Mouse (Mus musculus) left cerebral cortex, adult 8-10 months (tissue): ENCODE results near the gene Pram1. TPM values are rescaled to one million over a fixed set of nuclear protein-coding genes. Genes with fewer than 3 reads are reported as not detected.
"Not testable (repeated sequence)": the region's sequence is repeated elsewhere in the genome, so short reads cannot be mapped to it uniquely, and the experiment has no call there.

ENCODE experiments used
- DNase-seq, 2 experiments: peaks; one replicate each; pipeline ENCODE4 v3.0.0; 2022; ENCODE audit warnings: low spot score in 2 of 2
- total RNA-seq, 4 experiments: library from RNA; stranded (reverse); gene quantifications; 2 replicates each; pipeline ENCODE4 v1.2.4; 2022

Gene Pram1
- under 1 TPM in 1 of 4 experiments, not detected in 3; 0.37 TPM for total RNA-seq

DNA sequence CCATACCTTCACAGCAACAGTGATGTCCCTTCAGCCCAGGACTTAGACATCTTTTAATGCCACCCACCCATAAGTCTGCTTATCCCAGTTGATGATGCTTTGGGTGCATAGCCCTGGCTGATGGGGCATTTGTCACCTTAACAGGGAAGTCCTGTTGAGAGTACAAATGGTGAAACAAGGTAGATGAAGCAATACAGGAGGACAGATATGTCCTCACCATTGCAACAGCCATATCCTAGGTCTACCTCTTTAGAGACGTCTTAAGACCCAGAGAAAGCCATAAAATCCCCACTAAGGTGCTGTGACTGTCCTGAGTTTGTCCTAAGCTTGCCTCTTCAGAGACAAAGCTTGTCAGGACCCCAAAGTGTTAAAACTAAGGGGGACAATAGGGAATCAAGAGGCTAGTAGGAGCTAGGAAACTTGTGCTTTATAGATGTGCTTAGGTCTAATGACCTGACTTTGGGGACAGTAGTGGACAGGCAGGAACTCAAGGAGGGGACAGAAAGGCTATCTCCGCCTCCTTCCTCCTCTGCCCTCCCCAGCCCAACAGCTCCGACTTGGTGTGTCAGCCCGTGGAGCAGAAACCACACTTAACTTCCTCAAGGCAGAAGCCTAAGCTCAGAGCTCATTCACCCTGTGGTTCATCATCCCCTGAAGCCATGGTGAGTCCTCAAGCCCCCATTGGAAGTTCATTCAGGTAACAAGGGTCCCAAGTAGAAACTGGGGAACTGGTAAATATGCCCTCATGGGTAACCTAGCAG lies at the start of gene Pram1:
Gene Pram1 (plus strand): TSS at position 541 of the 761 bp plus-strand sequence.
- no peak for DNase-seq

DNA sequence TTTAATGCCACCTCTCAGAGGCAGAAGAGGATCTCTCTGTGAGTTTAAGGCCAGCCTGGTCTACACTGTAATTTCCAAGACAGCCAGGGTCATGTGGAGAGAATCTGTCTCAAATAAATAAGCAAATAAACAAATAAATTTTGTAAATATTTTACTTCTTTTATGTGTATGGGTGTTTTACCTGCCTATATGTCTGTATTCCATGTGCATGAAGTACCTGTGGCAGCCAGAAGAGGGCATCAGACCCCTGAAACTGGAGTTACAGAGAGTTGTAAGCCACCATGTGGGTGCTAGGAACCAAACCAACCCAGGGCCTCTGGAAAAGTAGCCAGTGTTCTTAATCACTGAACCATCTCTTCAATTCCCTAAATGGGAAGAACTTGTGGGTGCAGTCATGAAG lies 40.6 kb upstream of the Pram1 start:
- no peak for DNase-seq

DNA sequence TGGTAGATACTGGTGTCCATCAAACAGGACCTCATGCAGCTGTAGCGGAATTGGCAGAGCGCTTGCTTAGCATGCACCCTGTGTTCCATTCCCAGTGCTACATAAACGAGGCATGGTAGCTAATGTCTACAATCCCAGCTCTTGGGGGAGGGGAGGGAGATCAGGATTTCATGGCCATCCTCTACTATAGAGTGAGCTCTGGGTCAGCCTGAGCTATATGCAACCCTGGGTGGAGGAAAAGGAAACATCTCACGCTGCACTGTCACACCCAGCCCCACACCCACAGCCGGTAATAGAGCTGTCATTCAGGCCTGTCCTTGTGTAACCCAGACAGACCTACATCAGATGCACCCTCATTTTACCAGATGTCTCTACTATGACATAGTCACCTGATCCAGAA lies 39.4 kb upstream of the Pram1 start:
- DNase-seq = no peak

DNA sequence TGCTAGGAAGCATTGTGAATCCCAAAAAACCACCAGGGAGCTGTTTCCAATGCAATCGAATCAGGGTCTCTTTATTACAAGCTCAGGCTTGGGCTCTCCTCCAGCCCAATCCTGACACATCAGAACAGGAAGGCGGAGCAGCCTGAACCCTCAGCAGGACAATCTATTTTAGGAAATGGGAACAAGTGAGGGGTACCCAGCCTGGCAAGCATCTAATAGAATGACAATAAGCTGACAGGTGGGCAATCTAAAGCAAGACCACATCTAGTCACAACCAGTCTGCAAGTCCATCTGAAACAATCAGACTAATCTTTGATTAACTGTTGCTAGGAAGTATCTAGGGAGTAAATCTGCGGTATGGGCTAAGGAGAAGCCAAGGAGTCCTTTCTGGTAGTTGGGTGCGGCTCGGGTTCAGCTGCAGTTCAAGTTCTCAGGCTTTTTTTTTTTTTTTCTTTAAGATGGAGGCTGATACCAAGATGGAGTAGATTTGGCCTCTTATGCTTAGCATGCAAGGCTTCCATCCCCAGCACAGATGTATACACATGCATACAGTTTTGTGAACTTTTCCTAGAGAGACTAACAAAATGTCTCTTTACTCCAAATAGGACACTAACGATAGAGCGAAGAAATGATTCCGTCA lies 37.9 kb upstream of the Pram1 start:
- no peak for DNase-seq

DNA sequence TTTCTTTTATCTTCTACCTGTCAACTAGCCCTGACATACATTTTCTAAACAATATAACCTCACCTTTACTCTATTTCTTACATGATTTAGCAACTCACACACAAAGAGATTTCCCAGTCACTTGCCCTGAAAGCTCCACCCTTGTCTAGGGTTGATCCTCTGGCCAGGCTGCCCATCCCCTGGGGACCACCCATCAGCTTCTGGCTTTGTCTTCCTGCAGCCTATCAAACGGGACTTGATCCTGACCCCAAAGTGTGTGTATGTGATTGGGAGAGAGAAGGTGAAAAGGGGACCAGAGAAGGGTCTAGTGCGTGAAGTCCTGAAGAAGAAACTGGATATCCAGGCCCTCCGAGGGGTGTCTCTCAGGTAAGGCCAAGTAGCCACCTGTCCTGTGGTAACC lies 37.0 kb upstream of the Pram1 start:
- no peak for DNase-seq

DNA sequence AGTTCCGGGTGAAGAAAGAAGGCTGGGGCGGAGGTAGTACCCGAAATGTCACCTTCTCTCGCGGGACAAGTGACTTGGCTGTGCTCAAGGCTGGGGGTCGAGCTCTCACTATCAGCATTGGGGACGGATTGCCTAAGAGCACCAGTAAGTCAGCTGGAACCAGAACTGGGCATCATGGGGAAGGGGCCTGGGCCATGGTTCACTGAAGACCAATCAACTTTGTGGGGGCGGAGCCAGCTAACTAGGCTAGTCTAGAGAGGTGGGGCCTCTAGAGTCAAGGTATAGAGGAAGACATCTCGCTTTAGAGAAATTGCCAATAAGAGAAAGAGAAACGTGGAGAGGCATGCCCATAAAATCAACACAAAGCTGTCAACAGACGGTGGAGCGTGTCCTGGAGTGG lies 35.9 kb upstream of the Pram1 start:
- no peak for DNase-seq

DNA sequence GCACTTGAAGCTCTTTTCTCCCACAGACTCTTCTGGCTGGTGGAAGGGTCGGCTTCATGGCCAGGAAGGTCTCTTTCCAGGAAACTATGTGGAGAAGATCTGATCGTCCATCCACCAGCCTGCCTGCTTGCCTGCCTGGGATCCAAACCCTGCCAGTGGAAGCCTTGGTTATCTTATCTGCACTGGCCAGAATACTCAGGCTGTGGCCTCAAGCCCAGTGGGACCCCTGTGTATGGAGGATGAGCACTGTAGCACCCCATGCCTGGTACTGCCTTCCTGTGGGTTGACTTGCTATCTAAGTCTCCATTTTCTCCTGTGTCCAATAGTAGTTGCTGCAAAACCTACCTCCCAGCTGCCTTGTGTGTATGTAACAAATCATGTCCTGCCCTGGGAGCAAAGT lies 30.6 kb upstream of the Pram1 start:
- DNase-seq = no peak

DNA sequence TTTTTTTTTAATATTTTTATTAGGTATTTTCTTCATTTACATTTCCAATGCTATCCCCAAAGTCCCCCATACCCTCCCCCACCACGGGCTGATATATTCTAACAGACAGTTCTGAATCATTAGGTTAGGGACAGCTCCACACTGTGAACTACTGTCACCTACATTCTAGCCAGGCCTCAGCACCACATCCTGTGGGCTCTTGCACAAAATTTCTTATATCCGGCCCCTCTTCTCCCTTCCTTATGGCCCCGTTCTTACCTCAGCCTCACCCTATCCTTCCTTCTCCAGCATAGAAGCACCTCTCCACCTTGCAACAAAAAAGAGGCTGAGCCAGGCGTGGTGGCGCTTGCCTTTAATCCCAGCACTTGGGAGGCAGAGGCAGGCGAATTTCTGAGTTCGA lies 27.3 kb upstream of the Pram1 start:
- DNase-seq = no peak

DNA sequence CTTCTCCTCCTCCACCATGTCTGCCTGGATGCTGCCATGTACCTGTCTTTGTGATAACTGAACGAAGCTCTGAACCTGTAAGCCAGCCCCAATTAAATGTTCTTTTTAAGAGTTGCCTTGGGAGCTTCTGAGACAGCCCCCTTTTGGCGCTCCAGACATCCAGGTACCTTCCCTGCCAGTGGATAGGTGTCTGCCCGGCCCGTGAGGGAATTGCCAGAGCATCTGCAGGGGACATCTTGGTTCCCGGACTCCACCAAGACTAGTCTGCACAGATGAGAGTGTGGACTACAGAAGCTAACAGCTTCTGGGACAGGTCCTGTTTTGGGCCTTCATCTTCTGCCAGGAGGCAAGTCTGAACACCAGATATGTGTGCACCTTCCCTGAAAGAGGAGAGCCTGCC lies 24.1 kb upstream of the Pram1 start:
- not testable (repeated sequence) for DNase-seq

DNA sequence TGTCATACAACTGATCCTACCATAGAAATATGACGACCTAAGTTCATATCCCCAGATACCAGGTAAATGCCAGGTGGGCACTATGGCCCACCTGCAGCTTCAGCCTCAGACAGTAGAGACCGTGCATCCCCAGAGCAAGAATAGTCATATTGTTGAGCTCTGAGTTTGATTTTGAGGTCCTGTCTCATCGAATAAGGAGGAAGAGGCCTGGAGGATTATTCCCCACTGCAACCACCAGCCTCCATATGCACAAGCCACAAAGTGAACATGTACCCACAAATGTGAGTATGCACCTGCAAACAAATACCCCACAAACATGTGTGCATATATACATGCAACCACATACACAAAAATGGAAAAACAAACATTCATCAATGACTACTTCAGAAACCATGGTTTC lies 10.6 kb upstream of the Pram1 start:
- no peak for DNase-seq

DNA sequence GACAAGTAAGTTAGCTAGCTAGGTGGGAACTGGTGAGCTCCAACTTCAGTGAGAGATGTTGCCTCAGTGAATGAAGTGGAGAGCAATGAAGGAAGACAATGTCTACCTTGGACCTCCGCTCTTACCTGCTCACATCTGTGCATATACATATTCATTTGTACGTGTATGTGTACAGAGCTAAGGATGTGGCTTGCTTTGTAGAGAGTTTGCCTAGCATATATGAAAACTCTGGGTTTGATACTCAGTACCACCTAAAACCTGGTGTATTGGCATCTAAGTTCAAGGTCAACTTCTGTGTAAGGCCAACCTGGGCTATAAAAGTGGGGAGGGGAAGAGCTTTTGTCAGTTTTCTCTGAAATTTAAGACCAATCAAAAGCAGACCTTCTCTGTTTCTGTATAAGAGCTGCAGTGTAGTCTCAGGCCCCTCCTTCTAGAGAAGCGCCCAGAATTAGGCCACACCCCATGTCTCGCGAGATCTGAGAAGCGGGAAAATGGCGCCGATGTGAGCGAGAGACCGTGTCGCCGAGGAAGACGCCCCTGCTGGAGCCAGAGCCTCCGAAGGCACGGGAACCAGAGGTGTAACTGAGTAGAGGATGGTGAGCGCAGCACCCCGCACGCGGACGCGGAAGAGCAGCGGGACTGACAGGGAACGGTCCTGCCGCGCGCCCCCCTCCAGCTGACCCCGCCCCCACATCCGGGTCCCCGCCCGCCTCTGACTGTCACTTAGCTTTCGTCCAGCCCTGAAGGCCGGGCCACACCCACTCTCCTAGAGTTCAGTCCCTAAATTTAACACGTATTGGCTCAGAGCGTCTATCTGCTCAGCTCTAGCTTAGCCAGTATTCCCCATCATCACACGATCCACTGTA lies 9.0 kb upstream of the Pram1 start, which contains the start of gene Zfp414:
Gene Zfp414 (plus strand): TSS at position 470 of the 866 bp plus-strand sequence.
- peak; percentile 81 to 83 for DNase-seq

DNA sequence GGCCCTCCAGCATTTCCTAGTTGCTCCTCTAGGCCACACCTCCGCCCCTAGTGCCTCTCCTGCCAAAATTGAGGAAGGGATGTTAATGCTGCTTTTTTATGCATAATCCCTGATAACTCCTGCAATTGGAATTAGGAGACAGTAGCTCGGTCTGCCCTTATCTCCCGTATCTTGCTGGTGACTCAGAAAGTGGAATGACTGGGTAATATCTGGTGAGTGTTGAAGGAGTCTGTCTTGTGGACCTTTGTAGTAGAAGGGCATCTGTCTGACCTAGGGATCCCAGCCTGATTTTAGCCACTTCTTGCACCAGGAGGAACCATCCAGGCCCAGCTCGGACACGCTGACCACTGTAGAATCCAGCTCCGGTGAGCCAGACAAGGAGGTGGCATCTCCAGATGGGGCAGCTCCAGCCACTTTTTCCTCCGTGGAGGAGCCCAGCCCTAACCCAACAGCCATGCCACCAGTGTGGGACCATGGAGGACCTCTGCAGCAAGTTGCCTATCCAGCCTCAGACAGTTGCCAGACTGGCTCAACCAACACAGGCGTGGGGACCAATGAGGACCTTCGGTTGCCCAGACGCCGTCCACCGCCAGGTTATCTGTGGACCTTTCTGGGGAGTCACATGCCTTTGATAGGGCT lies 8.2 kb upstream of the Pram1 start:
- DNase-seq = no peak

DNA sequence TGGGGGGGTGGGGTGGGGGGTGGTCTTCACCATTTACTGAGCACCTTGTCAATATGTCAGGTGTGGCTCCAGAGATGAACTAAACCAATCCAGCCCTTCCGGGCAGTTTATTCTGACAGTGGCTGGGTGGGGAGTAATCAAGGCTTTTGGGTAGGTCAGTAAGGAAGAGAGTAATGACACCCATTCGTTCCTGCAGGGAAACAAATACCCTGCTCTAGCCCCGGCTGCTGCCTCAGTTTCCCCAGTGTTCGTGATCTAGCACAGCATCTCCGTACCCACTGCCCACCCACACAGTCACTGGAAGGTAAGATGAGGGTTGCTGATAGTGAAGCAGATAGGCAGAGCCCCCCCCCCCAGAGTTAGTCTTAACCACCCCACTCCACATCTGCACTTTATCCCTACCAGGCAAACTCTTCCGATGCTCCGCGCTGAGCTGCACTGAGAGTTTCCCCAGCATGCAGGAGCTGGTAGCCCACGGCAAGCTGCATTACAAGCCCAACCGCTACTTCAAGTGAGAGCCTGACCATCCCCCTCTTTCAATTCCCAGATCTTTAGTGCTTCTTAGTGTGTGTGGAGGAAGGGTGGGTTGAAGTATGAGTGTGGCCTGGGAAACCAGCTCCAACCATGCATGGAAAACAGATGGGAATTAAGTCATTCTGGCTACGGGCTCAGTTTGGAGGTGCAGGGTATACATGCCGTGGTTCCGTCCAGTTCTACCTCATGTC lies 7.5 kb upstream of the Pram1 start:
- DNase-seq = no peak

DNA sequence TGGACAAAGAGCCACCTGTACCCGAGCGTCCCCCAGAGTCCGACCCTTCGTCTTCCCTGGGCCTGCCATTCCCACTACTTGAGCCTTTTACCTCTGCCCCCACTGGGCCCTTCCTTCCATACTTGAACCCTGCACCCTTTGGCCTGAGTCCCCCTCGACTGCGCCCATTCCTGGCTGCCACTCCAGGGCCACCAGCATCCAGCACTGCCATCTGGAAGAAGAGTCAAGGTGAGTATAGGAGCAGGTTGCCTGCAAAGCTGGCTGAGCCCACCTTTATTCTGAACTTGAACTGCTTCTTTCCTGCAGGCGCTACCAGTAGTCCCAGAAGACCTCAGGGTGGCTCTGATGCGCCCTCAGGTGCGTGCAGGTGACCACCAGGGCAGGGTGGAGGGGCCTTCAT lies 6.6 kb upstream of the Pram1 start:
- no peak for DNase-seq

DNA sequence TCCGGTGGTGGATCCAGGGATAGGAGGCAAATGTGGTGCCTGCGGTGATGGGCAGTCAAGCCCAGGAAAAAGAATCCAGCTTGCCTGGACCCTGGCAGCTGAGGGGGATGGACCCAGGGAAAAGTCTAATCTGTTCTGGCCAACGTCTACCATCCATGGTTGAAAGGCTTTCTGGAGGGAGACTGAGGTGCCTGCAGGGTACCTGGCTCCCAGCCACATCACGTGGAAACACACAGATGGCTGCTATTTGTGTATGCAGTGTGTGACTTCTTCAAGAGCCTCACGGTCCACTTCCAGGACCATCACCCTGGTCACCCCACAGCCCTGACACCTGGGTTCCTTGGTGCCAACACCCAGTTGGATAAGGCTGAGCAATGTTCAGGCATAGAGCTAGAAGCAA lies 6.1 kb upstream of the Pram1 start:
- DNase-seq = no peak

DNA sequence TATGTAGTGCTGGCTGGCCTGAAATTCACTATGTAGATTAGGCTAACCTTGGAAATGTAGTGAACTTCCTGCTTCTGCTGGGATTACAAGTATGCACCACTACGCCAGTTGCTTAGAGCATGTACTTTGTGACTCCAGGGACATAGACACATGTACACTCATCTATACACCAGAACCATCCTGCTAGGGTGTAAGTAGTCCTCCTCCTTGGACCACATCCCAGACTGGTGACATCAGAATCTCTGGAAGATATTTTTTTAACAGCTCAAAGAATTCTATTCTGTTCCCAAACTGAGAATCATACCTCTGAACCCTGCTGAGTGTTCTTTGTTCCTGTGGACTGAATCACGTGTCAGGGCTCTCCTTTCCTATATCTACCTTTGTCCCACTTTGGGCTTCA lies 818 bp upstream of the Pram1 start:
- peak in 1 of 2 experiments; percentile 54 for DNase-seq

DNA sequence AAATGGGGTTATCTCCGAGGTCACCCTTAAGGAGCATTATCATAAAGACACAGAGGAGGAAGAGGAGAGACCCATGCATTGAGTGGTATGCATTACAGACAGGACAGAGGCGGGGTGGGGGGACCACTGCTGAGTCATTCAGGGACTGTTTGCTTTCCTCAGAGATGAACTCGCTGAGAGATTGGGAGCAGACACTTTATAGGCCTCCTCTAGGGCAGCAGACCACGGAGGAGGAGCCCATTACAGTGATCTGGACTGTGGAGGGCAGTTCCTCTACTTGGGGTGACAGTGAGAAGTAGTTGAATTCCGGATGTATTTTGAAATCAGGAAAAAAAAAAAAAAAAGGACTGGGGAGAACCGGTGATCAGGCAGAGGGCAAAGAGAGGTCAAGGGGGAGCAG lies 1.9 kb downstream of the Pram1 start:
- DNase-seq = no peak

DNA sequence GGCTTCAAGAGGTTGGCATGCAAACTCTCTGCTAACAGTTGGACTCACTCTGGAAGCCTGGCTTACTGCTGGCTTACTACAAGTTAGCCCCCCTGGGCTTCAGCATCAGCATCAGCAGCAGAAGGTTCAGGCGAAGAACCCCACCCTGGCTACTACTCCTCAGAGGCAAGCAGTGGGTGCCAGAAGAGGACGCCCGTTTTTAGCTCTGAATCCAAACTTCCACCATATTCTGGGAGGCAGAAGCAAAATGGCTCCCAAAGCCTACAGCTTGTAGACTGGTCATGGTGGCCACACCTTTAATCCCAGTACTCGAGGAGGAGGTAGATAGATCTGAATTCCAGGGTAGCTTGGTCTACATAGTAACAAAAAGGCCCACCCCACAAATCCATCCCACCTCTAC lies 6.2 kb downstream of the Pram1 start:
- DNase-seq = no peak

DNA sequence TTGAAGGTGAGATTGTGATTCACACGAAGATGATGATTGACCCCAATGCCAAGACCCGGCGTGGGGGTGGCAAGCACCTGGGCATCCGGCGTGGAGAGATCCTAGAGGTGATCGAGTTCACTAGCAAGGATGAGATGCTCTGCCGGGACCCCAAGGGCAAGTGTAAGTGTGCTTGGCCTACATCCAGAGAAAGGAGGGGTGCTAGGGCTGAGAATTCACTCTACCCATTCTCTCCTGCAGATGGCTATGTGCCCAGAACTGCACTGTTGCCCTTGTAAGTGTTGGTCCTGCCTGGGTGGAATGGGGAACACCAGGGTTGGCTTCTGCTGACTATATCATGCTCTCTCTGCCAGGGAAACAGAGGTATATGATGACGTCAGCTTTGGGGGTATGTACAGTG lies 7.2 kb downstream of the Pram1 start:
- DNase-seq = no peak

DNA sequence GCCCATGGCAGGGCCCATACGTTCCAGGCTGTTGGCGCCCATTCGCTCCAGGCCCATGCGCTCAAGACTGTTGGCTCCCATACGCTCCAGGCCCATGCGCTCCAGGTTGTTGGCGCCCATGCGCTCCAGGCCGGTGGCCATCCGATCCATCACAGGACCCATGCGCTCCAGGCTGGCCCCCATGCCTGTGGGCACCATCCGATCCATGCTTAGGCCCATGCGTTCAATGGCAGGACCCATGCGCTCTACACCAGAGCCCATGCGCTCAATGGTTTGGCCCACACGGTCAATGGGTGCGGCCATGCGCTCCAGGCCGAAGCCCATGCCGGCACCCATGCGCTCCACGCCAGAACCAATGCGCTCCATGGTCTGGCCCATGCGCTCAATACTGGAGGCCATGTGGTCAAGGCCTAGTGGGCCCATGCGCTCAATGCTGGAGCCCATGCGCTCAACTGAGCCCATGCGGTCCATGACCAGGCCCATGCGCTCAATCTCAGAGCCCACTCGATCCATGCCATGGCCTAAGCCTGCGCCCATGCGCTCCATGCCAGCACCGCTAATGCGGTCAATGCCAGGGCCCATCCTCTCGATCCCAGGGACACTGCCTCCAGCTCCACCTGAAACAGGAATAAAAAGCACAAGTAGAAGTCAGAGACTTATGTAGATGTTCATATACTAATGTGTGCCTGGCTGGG lies 12.1 kb downstream of the Pram1 start:
- DNase-seq = no peak
